Mouse (Mus musculus): ENCODE data around the gene Nomo1.

Gene Nomo1

DNA sequence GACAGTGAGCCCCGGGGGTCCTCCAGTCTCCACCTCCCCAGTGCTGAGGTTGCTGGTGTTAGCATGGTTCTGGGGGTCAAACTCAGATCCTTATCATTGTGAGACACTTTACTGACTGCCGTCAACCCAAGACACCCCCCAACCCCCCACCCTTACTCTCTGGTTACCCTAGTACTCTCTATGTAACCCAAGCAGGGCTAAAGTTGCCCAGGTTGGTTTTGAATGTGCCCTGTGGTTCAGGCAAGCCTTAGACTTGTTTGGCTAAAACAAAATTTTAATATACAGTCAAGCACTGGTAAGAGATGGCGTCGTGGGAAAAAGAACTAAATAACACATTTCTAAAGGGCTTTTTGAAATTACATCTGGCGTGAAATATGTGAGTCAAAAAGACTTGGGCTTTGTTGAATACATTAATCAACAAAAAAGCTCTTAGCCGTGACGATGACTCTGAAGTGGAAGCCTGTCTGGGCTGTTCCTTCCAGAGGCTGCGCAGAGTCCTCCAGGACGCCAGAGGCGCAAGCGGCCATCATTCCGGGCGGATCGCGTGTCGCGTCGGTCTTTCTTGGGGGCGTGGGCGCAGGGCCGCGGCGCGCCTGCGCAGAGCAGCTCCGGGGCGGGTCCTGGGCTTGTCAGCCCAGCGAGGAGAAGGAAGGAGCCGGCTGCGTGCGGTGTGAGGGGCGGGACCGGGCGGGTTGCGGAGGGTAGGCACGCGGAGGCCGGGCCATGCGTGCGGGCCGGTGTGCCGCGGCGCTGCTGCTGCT lies at the start of gene Nomo1:
Gene Nomo1, plus strand, starts transcription at position 590 of the 761 bp plus-strand sequence.
- peak; percentile 99 for DNase-seq (ENCODE audit: extremely low spot score, low spot score)

GRCm38 (mm10) chr7:45986893-45987292 lies 46.6 kb upstream of the Nomo1 start:
- no peak for DNase-seq (ENCODE audit: extremely low spot score, low spot score)

DNA sequence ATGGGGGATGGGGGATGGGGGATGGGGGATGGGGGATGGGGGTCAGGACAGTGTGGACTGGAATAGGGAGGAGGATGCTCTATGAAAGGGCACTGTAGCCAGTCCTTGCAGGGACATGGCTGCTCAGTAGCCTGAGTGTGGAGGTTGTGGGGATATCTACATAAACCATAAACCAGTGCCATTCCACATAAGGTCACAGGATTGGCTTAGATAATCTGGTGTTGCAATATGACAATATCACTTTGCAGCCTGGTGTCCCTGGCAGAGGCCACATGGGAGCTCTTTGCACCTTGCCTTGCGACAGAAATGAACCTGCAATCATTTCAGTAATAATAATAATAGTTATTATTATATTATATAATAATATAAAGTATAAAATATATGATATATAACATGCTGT lies 45.2 kb upstream of the Nomo1 start:
- DNase-seq (ENCODE audit: extremely low spot score, low spot score): no peak

- DNase-seq (ENCODE audit: extremely low spot score, low spot score): no peak
These were observed 41.0 kb upstream of the Nomo1 start for GRCm38 (mm10) chr7:45992470-45992869.

GRCm38 (mm10) chr7:46000577-46000976 lies 32.9 kb upstream of the Nomo1 start:
- no peak for DNase-seq (ENCODE audit: extremely low spot score, low spot score)

GRCm38 (mm10) chr7:46002748-46003147 lies 30.8 kb upstream of the Nomo1 start:
- DNase-seq (ENCODE audit: extremely low spot score, low spot score): no peak

DNA sequence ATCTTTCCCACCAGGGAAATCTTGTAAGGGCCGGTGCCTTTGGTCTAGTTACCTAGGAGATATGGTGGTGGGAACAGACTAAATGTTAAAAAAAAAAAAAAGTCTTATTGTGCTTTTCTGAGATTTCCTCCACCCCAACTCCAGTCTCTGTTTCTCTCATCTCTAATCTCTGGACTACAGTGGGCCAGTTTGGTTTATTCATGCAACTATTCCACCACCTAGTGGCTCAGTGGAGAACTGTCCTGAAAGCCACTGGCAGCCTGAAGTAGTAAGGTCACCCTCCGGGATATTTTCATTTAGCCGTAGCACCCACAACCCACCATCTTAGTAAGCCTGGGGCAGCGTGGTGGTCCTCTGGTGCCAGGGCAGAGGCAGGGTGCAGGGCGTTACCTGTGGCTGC lies 23.9 kb upstream of the Nomo1 start:
- peak; percentile 62 for DNase-seq (ENCODE audit: extremely low spot score, low spot score)

DNA sequence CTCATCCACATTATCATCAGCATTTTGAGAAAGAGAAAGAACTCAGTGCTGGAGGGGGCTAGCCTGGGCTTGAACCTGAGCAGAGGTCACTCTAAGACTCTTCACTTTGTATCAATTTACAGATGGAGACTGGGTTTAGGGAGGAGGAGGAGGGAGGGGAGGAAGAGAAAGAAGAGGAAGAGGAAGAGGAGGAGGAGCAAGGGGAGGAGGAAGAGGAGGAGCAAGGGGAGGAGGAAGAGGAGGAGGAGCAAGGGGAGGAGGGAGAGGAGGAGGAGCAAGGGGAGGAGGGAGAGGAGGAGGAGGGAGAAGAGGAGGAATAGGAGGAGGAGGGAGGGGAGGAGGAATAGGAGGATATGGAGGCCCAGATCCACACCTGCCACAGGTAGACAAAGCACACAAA lies 21.4 kb upstream of the Nomo1 start:
- no peak for DNase-seq (ENCODE audit: extremely low spot score, low spot score)

- DNase-seq (ENCODE audit: extremely low spot score, low spot score): peak; percentile 56
These were observed 20.1 kb upstream of the Nomo1 start for GRCm38 (mm10) chr7:46013266-46014010.

- DNase-seq (ENCODE audit: extremely low spot score, low spot score): no peak
These were observed 13.9 kb upstream of the Nomo1 start for GRCm38 (mm10) chr7:46019594-46019993.

- DNase-seq (ENCODE audit: extremely low spot score, low spot score): no peak
These were observed 11.5 kb upstream of the Nomo1 start for GRCm38 (mm10) chr7:46021951-46022350.

DNA sequence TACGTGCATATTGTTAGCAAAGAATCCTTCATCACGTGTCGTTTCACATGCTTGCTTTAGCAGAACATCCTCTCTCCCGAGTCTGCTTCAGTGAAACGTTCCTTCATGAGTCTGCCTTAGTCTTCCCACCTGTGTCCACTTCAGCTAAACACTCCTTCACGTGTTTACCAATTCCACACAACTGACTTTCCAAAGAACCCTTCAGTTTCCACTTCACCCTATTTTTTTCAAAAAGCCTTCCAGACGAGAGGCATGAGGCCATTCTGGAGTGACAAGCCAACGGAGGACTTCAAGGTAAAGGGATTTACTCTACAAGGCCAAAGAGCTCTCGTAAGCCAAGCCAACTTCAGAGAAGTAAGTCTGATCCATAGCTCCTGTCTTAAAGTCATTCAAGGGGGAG lies 8.1 kb upstream of the Nomo1 start:
- no peak for DNase-seq (ENCODE audit: extremely low spot score, low spot score)

DNA sequence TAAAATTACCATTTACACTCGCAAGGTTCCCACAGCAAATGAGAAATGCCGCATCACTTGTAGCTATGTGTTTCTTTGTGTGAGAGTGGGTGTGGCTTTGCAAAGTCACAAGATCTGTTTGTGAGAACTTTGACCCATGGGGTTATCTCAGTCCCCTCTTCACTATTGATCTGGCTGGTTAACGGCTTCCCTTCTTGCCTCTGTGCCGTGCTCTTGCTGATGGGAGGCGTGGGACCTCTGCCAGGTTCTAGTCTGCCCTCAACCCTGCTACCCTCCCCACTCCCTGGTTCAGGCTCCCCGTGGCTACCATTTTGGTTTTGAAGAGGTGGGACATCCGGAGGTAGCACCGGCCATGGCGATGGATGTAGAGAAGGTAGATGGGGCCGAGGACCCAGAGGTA lies 4.8 kb upstream of the Nomo1 start:
- no peak for DNase-seq (ENCODE audit: extremely low spot score, low spot score)

DNA sequence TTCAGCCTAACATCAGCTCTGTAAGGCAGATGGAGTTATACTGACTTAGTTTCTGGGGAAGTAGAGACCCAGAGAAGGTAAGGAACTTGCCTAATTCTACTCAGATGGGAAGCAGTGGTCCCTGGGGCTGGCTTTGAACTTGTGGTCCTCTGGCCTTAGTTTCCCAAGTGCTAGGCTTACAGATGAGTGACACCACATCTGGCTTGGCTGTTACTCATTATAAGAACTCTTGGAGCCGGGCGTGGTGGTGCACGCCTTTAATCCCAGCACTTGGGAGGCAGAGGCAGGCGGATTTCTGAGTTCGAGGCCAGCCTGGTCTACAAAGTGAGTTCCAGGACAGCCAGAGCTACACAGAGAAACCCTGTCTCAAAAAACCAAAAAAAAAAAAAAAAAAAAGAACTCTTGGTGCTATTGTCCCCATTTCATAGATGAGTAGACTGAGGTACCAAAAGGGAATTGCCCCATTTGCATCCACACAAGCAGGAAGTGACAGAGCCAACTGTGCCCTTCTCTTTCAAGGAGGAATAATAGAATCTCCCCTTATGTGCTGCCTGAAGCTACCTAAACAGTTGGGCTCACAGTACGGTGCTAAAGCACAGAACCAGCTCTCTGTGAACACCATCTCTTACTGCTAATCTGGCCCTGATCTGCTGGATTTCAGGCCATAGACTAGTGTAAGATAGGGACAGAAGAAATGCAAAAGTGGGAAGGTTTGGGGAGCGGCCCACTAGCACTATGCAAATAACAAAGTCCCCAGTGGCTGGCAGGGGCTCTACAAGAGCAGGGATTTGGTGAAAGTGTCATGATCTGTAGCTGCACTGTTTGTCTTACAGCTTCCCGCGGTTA lies 4.0 kb upstream of the Nomo1 start:
- DNase-seq (ENCODE audit: extremely low spot score, low spot score): no peak

DNA sequence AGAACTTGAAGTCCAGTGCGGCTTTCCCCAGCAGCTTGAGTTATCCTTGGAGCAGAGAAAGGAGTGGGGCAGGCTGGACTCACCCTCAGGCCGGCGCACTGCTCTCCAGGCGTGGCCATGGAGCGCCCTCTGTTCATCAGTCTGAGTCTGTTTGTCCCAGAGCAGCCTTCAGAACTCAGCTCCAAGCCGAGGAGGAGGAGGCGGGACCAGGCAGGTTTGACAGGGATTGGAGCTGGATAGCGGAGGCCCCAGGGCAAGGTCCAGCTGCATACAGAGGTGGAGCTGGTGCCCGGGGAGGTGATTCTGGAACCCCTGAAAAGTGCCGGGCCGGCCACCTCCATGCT lies 3.4 kb upstream of the Nomo1 start, which contains the start of gene Abcc6:
Gene Abcc6, minus strand, starts transcription at position 158 of the 344 bp plus-strand sequence.
- peak; percentile 49 for DNase-seq (ENCODE audit: extremely low spot score, low spot score)

DNA sequence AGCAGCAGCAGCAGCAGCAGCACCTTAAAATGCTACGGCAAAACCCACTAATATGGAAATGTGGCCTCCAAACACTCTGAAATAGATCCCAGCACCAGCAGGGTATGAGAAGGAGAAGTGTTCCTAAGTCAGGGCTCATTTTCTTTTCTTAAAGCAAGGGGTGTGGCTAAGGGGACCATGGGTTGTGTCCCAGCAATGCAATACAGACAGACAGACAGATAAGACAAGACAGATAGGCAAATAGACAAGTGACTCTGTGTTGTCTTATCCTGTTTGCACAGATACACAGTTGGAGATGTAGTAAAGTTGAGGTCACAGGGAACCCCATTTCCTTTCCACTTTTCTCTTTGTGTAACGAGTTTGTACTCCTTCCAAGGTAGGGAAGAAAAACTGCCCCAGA lies 2.4 kb upstream of the Nomo1 start:
- DNase-seq (ENCODE audit: extremely low spot score, low spot score): no peak

DNA sequence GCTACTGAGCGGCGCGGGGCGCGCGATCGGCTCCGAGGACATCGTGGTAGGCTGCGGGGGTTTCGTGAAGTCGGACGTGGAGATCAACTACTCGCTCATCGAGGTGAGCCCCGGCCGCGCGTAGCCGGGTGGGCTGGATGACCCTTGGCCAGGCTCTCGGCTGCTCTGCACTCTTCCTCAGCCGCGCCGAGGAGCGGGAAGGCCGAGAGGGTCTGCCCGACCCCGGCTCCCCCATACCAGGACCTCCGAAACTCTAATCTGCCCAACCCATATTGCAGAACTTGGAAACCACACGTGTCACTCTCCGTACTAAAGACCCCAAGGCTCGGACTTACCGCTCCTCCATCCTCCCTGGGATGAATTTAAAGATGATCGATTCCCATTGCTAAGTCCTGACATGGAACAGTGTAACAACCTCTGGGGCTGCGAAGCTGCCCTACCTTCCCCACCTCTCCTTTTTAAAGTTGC lies 406 bp downstream of the Nomo1 start:
- no peak for DNase-seq (ENCODE audit: extremely low spot score, low spot score)

- DNase-seq (ENCODE audit: extremely low spot score, low spot score): no peak
These were observed 1.5 kb downstream of the Nomo1 start for GRCm38 (mm10) chr7:46034991-46035390.

DNA sequence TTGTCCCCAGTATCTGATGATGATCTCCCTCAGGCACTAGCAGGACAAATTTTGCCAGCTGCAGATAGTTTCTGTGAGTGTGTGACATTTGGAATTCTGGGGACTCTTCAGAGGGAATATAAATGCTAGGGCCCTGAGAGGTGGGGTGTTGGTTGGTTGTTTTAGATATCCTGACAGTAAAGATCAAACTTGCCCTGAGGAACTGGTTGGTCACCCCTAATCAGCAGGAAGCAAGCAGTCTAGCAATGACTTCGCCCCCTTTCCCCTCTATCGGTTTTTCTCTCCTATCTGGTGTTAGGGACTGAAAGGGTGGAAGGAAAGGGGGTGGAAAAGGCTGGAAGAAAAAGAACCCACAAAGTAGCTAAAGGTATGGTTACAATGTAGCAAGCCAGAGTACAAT lies 2.0 kb downstream of the Nomo1 start:
- no peak for DNase-seq (ENCODE audit: extremely low spot score, low spot score)

- no peak for DNase-seq (ENCODE audit: extremely low spot score, low spot score)
These were observed 3.9 kb downstream of the Nomo1 start for GRCm38 (mm10) chr7:46037433-46037832.

DNA sequence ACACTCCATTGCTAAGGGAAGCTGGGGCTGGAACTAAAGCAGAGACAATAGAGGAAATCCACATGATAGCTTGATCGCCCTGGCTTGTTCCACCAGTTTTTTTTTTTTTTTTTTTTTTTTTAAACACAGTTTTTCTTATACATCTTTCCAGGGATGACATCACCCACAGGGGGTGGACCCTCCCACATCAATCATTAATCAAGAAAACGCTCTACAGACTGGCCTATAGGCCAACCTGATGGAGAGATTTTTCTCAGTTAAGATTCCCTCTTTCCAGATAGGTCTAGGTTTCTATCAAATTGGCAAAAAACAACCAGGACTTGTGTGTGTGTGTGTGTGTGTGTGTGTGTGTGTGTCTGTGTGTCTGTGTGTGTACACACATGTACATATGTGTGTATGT lies 6.4 kb downstream of the Nomo1 start:
- DNase-seq (ENCODE audit: extremely low spot score, low spot score): no peak

DNA sequence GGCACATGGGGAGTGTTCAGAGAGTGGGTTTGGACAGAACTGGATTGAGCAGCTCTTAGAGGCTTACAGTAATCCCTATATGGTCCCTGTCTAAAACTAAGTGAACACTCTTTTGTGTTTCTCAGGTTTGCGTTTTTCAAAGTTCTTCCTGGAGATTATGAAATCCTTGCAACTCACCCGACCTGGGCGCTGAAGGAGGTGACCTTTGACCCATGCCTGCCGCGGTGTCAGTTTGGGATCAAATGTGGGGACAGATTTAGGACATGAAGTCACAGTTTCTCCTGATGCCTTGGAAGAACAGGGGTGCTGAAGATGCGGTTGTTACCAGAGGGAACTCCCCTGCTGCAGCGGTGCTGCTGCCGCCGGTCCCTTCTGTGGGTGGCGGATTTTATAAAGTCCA lies 10.6 kb downstream of the Nomo1 start:
- DNase-seq (ENCODE audit: extremely low spot score, low spot score): no peak
